Mouse (Mus musculus) forebrain, embryonic 14.5 days (tissue): Measurements from ENCODE around the gene Hebp2. TPM values are rescaled to one million over a fixed set of nuclear protein-coding genes. Genes with fewer than 3 reads are reported as not detected.

Source experiments
- ATAC-seq: fragments of 200-750 bp; cut with Nextera tagmentation; 2 replicates; pipeline ENCODE4 v1.8.0; 2017; ENCODE audit warnings: mild to moderate bottlenecking, moderate library complexity
- DNase-seq: peaks from one replicate; pipeline ENCODE4 v3.0.0-alpha.2; 2015; ENCODE audit warnings: low spot score
- H3K27ac ChIP-seq: fragments of 300-500 bp; sonication (generic); 2 replicates; pipeline ENCODE4 v1.5.1; 2014; ENCODE audit warnings: low read depth, mild to moderate bottlenecking, control low read depth, low read length, moderate library complexity
- H3K27me3 ChIP-seq: fragments of 300-500 bp; sonication (generic); replicated peaks from 2 replicates; pipeline ENCODE4 v1.6.1; 2014; ENCODE audit warnings: low read length, control low read depth, mixed read lengths; ENCODE audit not compliant: control insufficient read depth, insufficient read depth
- H3K36me3 ChIP-seq: fragments of 300-500 bp; sonication (generic); 2 replicates; pipeline ENCODE4 v1.6.1; 2014; ENCODE audit warnings: low read length, control low read depth; ENCODE audit not compliant: control insufficient read depth, insufficient read depth
- H3K4me1 ChIP-seq: fragments of 300-500 bp; sonication (generic); 2 replicates; pipeline ENCODE4 v1.6.1; 2014; ENCODE audit warnings: antibody characterized with exemption, low read length, control low read depth; ENCODE audit not compliant: control insufficient read depth, insufficient read depth
- H3K4me2 ChIP-seq: fragments of 300-500 bp; sonication (generic); 2 replicates; pipeline ENCODE4 v1.6.1; 2014; ENCODE audit warnings: mild to moderate bottlenecking, control low read depth, low read length
- H3K4me3 ChIP-seq: fragments of 300-500 bp; sonication (generic); 2 replicates; pipeline ENCODE4 v1.5.1; 2014; ENCODE audit warnings: low read depth, low read length, control low read depth
- H3K9ac ChIP-seq: fragments of 300-500 bp; sonication (generic); 2 replicates; pipeline ENCODE4 v1.6.1; 2014; ENCODE audit warnings: mild to moderate bottlenecking, low read length, control low read depth, moderate library complexity
- H3K9me3 ChIP-seq: fragments of 300-500 bp; sonication (generic); replicated peaks from 2 replicates; pipeline ENCODE4 v1.6.1; 2016; ENCODE audit warnings: low read length, control low read depth, mixed read lengths; ENCODE audit not compliant: control insufficient read depth
- WGBS: fragments of 180-500 bp; shearing (Covaris S2); extraction: QIAGEN DNeasy Blood & Tissue Kit; methylation state at CpG from one replicate; pipeline ENCODE4 v1.1.7; 2014; 5-methylcytosine and 5-hydroxymethylcytosine counted together
- polyA plus RNA-seq: library from polyadenylated mRNA; unstranded; fragments of >200 nt; fragmentation: Nextera tagmentation; extraction: Ambion mirVana; gene quantifications from 2 replicates; pipeline ENCODE4 v1.2.1, GENCODE M21; 2014

Gene Hebp2
- polyA plus RNA-seq, 1 experiment from 2014 or later, result 7.7 TPM

- WGBS, result 34% methylated on average over 10 of the region's 10 CpGs
- peak; percentile 87 for DNase-seq
Measured at GRCm38 (mm10) chr10:18505690-18506089, 40.2 kb downstream of the Hebp2 start.

DNA sequence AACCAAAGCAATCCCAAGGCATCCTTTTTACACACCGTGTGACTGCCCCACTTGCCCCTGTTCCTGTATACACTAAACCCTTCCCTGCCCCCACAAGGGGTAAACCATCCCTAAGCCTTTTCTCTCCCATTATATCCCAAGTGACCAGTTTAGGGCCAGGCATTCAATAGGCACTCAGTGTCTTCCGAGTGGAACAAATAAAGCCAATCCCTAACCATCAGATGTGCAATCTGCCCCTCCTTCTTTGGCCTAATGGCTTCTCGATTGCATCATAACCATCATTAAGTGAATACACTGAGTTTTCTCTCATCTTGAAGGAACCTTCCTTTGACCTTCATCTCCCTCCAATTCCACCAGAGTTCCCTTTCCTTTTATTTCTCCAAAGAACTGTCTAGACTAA lies 43.9 kb downstream of the Hebp2 start:
- DNase-seq (no peak), ATAC-seq (no peak)
- peaks cover 13% of the 10 kb centered on the region; the same call in 1 of the 2 replicates for H3K36me3 ChIP-seq
- WGBS, result 50% methylated on average over 3 of the region's 3 CpGs
- H3K4me1 ChIP-seq, result peaks cover 23% of the 10 kb centered on the region
- no peaks in the 10 kb centered on the region for H3K27me3 ChIP-seq
- no peaks in the 10 kb centered on the region for H3K9me3 ChIP-seq
- no peak overlapping the region for H3K27ac ChIP-seq
- no peak overlapping the region for H3K4me2 ChIP-seq
- H3K9ac ChIP-seq, result no peak overlapping the region
- H3K4me3 ChIP-seq, result no peak overlapping the region

More at GRCm38 (mm10) chr10:18505690-18506089, 40.2 kb downstream of the Hebp2 start:
- Histone ChIP-seq H3K4me3 (no peak overlapping the region), H3K4me2 (no peak overlapping the region), H3K27ac (peak overlapping the region; percentile 39; the same call in 1 of the 2 replicates), H3K4me1 (peaks cover 31% of the 10 kb centered on the region), H3K27me3 (no peaks in the 10 kb centered on the region), H3K9ac (no peak overlapping the region), H3K36me3 (no peaks in the 10 kb centered on the region), H3K9me3 (no peaks in the 10 kb centered on the region)
- ATAC-seq, result peak; percentile 88

- 0 out of 2 replicates have a peak, but pooled peaks cover 6% of the 10 kb centered on the region for H3K4me1 ChIP-seq
- no peak overlapping the region for H3K27ac ChIP-seq
- no peak overlapping the region for H3K4me2 ChIP-seq
- ATAC-seq (no peak), DNase-seq (no peak)
- no peaks in the 10 kb centered on the region for H3K27me3 ChIP-seq
- H3K9ac ChIP-seq, result no peak overlapping the region
- no peak overlapping the region for H3K4me3 ChIP-seq
- no peaks in the 10 kb centered on the region for H3K9me3 ChIP-seq
- peaks cover 13% of the 10 kb centered on the region; the same call in 1 of the 2 replicates for H3K36me3 ChIP-seq
- 86% methylated on average over 7 of the region's 7 CpGs for WGBS
Measured at GRCm38 (mm10) chr10:18497066-18497465, 48.8 kb downstream of the Hebp2 start.

DNA sequence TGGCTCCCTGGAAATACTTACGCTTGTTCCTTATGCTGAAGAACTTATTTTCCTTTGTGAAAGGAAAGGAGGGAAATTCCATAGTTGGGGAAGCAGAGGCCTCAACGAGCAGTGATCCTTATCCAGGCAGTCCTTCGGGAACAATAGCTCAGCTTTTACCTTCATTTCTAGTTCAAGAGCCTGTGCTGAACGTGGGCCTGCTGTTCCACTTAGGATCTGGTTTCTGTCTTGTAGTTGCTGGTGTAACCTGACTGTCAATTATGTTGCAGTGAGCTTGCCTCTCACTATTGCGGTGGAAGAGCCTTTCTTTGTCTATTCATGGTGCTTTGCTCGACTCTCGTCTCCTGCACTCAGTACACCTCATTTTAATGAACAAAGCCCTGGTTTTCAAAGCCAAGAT lies 51.6 kb downstream of the Hebp2 start:
- no peaks in the 10 kb centered on the region for H3K27me3 ChIP-seq
- 0 out of 2 replicates have a peak, but pooled peaks cover 3% of the 10 kb centered on the region for H3K4me1 ChIP-seq
- ATAC-seq (no peak), DNase-seq (no peak)
- no peak overlapping the region for H3K4me2 ChIP-seq
- WGBS, result 30% methylated on average over 7 of the region's 7 CpGs
- 0 out of 2 replicates have a peak, but pooled peaks cover 8% of the 10 kb centered on the region for H3K36me3 ChIP-seq
- no peak overlapping the region for H3K4me3 ChIP-seq
- no peak overlapping the region for H3K27ac ChIP-seq
- no peak overlapping the region for H3K9ac ChIP-seq
- no peaks in the 10 kb centered on the region for H3K9me3 ChIP-seq

GRCm38 (mm10) chr10:18493010-18493894 lies 52.6 kb downstream of the Hebp2 start:
- H3K4me1 ChIP-seq, result 0 out of 2 replicates have a peak, but pooled peaks cover 3% of the 10 kb centered on the region
- no peaks in the 10 kb centered on the region for H3K36me3 ChIP-seq
- no peak overlapping the region for H3K4me3 ChIP-seq
- H3K4me2 ChIP-seq, result no peak overlapping the region
- ATAC-seq (no peak), DNase-seq (no peak)
- H3K27ac ChIP-seq, result no peak overlapping the region
- H3K27me3 ChIP-seq, result no peaks in the 10 kb centered on the region
- H3K9me3 ChIP-seq, result no peaks in the 10 kb centered on the region
- no peak overlapping the region for H3K9ac ChIP-seq
- 88% methylated on average over 11 of the region's 11 CpGs for WGBS

DNA sequence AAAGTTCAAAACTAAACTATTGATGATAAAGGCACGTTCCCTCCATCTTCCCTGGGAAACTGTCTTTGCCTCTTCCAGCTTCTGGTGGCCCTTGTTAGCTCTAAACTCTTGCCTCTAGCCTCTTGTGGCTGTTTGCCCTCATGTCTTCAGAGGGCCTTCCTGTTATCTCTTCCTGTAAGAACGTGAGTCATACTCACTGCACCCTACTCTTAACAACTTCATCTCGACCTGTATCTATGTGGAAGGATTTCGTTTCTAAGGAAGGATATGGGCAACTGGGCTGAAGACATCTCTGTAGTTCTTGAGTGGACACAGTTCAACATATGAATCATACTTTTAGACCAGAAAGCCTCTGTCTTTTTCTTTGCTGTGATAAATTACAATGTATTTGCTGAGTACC lies 53.9 kb downstream of the Hebp2 start:
- WGBS, result 90% methylated on average over 4 of the region's 4 CpGs
- Histone ChIP-seq H3K4me1 (0 out of 2 replicates have a peak, but pooled peaks cover 3% of the 10 kb centered on the region), H3K4me2 (no peak overlapping the region), H3K36me3 (no peaks in the 10 kb centered on the region), H3K27me3 (no peaks in the 10 kb centered on the region), H3K9ac (no peak overlapping the region), H3K27ac (no peak overlapping the region), H3K9me3 (no peaks in the 10 kb centered on the region), H3K4me3 (no peak overlapping the region)
- no peak for ATAC-seq
- no peak for DNase-seq

DNA sequence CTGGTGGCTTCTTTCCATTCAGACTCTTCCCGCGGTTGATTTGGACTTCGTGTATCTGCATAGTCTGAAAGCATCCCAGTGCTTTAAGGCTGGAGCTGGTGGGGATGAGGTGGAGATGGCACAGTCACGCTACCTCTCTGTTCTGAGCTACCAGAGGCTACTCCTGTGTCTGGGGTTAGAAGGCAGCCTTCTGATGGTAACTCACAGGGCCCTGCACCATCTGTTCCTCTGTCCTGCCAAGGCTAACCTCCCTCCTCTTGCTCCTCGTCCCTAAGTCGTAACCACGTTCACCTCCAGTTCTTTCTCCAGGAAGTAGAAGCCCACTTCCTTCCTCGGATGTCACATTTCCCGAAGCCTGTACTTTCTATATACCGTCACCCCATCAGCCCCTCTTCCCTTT lies 55.9 kb downstream of the Hebp2 start:
- no peak overlapping the region for H3K4me3 ChIP-seq
- H3K4me1 ChIP-seq, result 0 out of 2 replicates have a peak, but pooled peaks cover 3% of the 10 kb centered on the region
- H3K27ac ChIP-seq, result no peak overlapping the region
- H3K36me3 ChIP-seq, result no peaks in the 10 kb centered on the region
- H3K9me3 ChIP-seq, result no peaks in the 10 kb centered on the region
- no peak overlapping the region for H3K4me2 ChIP-seq
- H3K27me3 ChIP-seq, result no peaks in the 10 kb centered on the region
- WGBS, result 95% methylated on average over 10 of the region's 10 CpGs
- ATAC-seq (no peak), DNase-seq (no peak)
- H3K9ac ChIP-seq, result no peak overlapping the region
